Comparison of ENCODE assay signal across 17 mouse cellular contexts in genomic region chr5:132302778-132303177, GRCm38 (mm10).
"Had no signal": no experiment of that assay in that cellular context is flagged by ENCODE, and none has a peak within 500 bp of the region (broad histone marks: within the 10 kb centered on the region; RNA-seq: fewer than 3 reads in every experiment).

No protein-coding gene starts in this region.

- H3K4me2 ChIP-seq: lung, embryonic 15.5 days; midbrain, embryonic 11.5 days; midbrain, embryonic 13.5 days; midbrain, embryonic 15.5 days; neural tube, embryonic 12.5 days; stomach, embryonic 15.5 days had no signal

- H3K36me3 ChIP-seq: lung, embryonic 15.5 days; midbrain, embryonic 13.5 days; midbrain, embryonic 15.5 days; neural tube, embryonic 12.5 days; stomach, embryonic 15.5 days had no signal

- H3K9ac ChIP-seq: liver, embryonic 14.5 days; lung, embryonic 15.5 days; midbrain, embryonic 13.5 days; midbrain, embryonic 15.5 days; neural tube, embryonic 12.5 days; stomach, embryonic 15.5 days had no signal

- H3K27me3 ChIP-seq: lung, embryonic 15.5 days; midbrain, embryonic 13.5 days; midbrain, embryonic 15.5 days; neural tube, embryonic 12.5 days; stomach, embryonic 15.5 days had no signal

- ATAC-seq: lung, postnatal 0 days; midbrain, embryonic 13.5 days; midbrain, embryonic 15.5 days had no signal

- H3K27ac ChIP-seq: liver, embryonic 14.5 days; lung, embryonic 15.5 days; macrophage; midbrain, embryonic 13.5 days; midbrain, embryonic 15.5 days; neural tube, embryonic 12.5 days; stomach, embryonic 15.5 days; stomach, postnatal 0 days had no signal

- H3K9me3 ChIP-seq: lung, embryonic 15.5 days; midbrain, embryonic 13.5 days; midbrain, embryonic 15.5 days; neural tube, embryonic 12.5 days; stomach, embryonic 15.5 days had no signal

- H3K4me3 ChIP-seq: lung, embryonic 15.5 days; midbrain, embryonic 13.5 days; midbrain, embryonic 15.5 days; neural tube, embryonic 12.5 days; stomach, embryonic 15.5 days had no signal

- DNase-seq: lung, adult 2 months; lung, postnatal 14 days; lung, postnatal 36 days; right cerebral cortex, postnatal 14 days; thymus, adult 2 months; thymus, postnatal 25 days; thymus, postnatal 4 days had no signal

- H3K4me1 ChIP-seq: stomach, embryonic 15.5 days had no signal
